Mouse (Mus musculus) G1E (cell line): Measurements from ENCODE around the gene Rbp7.

Experiments used
- CTCF ChIP-seq: IDR thresholded peaks from 2 replicates; pipeline ENCODE4 v1.5.1; 2012; ENCODE audit warnings: low read depth, low read length, inconsistent platforms, mixed read lengths
- GATA1 ChIP-seq: IDR thresholded peaks from 2 replicates; pipeline ENCODE4 v1.6.1; 2012; ENCODE audit warnings: borderline replicate concordance, low read length, inconsistent platforms, mixed read lengths
- POLR2AphosphoS5 ChIP-seq: IDR thresholded peaks from 2 replicates; pipeline ENCODE4 v1.6.1; 2012; ENCODE audit warnings: low read depth, low read length, inconsistent platforms; ENCODE audit not compliant: insufficient replicate concordance
- TAL1 ChIP-seq: conservative IDR thresholded peaks from 2 replicates; pipeline ENCODE4 v1.6.1; 2012; ENCODE audit warnings: low read depth, low read length, inconsistent platforms, mixed read lengths

DNA sequence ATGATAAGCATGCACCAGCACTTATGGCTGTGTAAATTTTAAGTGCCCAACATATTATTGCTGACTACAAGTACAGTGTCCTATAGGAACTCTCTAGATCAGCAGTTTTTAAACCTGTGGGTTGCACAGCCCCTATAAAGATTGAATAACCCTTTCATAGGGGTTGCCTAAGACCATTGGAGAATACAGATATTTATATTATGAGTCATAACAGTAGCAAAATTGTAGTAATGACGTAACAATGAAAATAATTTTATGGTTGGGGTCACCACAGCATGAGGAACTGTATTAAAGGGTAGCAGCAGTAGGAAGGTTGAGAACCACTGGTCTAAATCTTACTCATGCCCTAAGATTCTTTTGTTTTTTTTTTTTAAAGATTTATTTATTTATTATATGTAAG is 4.6 kb upstream of the Rbp7 start:
- TF ChIP-seq CTCF, result no peak
- no peak for TF ChIP-seq POLR2AphosphoS5
- no peak for TF ChIP-seq GATA1
- no peak for TF ChIP-seq TAL1
